Mouse (Mus musculus) liver, embryonic 14.5 days (tissue): ENCODE results near the gene Ddo.

Experiments
- CTCF ChIP-seq: IDR thresholded peaks from 2 replicates; pipeline ENCODE4 v1.5.1; 2016; ENCODE audit warnings: antibody characterized with exemption, low read depth, control low read depth
- EP300 ChIP-seq: IDR thresholded peaks from 2 replicates; pipeline ENCODE4 v1.6.1; 2016; ENCODE audit warnings: antibody characterized with exemption, low read depth

DNA sequence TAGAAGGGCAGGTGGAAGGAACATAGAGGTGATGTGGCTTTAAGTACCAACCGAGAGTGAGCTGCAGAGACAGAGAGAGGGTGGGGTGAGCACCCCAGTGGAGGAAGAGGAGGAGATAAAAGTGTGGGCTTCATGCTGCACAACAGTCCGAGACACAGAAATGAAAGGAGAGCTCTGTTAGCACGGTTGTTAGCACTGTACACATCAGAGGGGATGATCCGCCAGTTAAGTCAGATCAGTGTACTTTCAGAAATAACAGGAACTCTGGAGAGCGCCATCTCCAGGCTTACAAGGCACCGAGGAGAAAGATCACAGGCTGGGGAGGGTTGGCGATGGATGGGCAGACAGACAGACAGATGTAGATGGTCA, 43.5 kb downstream of the Ddo start:
- TF ChIP-seq CTCF (no peak), EP300 (no peak)
